Mouse (Mus musculus): ENCODE measurements around the gene Gm10490. TPM values are rescaled to one million over a fixed set of nuclear protein-coding genes. Genes with fewer than 3 reads are reported as not detected.
"Not testable (repeated sequence)": the region's sequence is repeated elsewhere in the genome, so short reads cannot be mapped to it uniquely, and the experiment has no call there.

The Gm10490 gene
- polyA plus RNA-seq, 1 experiment from 2014 or later, result not detected

DNA sequence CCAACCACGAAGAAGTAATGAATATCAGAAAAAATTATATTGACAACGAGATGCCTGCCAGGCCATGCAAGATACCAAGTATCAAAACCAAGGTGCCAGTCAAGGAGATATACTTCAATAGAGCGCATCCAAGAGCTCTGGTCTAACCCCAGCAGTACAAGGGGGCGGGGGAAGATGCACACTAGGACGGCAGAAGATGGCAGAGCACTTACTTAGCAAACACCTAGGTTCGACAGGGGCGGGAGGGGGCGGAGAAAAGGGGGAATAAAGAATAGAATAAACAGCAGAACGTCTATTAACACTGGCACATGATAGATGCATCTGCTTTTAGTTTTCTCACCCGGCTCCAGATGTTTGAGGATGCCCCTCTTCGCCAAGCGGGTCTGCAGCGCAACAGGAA is 11.1 kb upstream of the Gm10490 start:
- Histone ChIP-seq H3K9me3 (no peaks in the 10 kb centered on the region), H3K9ac (peak overlapping the region; percentile 45), H3K27me3 (replicated peaks) (no peaks in the 10 kb centered on the region), H3K4me2 (replicated peaks) (peak overlapping the region; percentile 64), H3K4me3 (peak overlapping the region; percentile 55), H3K36me3 (peaks cover 14% of the 10 kb centered on the region; the same call in 1 of the 2 replicates), H3K4me1 (peaks cover 4% of the 10 kb centered on the region; the same call in 1 of the 2 replicates), H3K27ac (no peak overlapping the region)
- ATAC-seq (ENCODE audit: low FRiP score, low read depth), result no peak
- WGBS, result 35% methylated on average over 13 of the region's 13 CpGs

DNA sequence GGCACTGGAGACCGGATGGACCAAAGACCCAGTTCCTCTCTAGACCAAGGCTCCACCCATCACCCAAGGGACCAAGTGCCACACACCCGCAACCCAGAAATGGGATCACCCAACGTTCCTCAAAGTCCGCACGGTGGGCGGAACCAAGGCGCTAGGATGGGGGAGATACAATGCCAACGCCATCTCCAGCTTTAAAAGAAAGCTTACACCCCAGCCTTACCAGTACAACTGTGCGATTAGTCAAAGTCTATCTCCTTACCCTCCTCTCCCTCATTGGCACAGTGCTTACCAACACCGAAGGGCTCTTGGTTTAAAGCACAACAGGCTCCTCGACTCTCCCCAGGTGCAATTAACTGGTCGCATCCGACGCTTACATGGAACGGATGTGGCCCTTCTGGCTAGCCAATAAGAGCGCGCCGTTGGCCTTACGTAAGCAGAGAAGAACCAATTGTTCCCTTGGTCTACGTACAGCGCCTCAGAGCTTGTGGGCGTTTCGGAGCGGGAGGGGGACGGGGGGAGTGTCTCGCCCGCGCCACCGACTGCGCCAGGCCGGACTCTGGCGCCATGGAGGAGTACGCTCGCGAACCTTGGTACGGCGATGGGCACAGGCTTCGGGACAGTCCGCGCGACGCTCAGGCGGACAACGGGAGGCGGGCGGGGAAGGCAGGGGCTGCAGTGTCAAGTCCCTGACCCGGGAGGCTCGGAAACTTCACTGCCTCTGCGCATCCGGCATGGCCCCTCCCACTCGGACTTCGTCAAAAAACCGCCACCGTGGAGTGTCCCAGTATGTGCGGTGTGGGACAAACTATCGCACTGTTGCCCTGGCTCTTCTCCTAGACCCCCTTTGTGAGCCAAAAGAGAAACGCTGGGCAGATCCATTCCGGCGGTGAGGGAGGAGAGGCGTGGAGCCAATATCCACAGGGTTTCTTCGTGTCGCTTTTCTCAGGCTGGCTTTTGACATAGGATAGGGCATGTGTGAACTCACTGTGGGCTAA is 10.2 kb upstream of the Gm10490 start, which contains the start of the genes Pqbp1 and Timm17b:
Gene Pqbp1, minus strand, starts transcription at position 390 of the 995 bp plus-strand sequence.
Gene Timm17b, plus strand, starts transcription at position 478 of the 995 bp plus-strand sequence.
- H3K4me1 ChIP-seq, result peaks cover 4% of the 10 kb centered on the region; the same call in 1 of the 2 replicates
- peaks cover 10% of the 10 kb centered on the region; the same call in 1 of the 2 replicates for H3K36me3 ChIP-seq
- peak within 1 kb of the TSS; percentile 55 for H3K4me3 ChIP-seq
- ATAC-seq (ENCODE audit: low FRiP score, low read depth), result peak; percentile 99
- peak within 1 kb of the TSS; percentile 56 for H3K9ac ChIP-seq
- H3K4me2 ChIP-seq (replicated peaks), result peak within 1 kb of the TSS; percentile 64
- H3K27me3 ChIP-seq (replicated peaks), result no peaks in the 10 kb centered on the region
- H3K27ac ChIP-seq, result peak within 1 kb of the TSS; percentile 42; the same call in 1 of the 2 replicates
- H3K9me3 ChIP-seq, result no peaks in the 10 kb centered on the region
- 15% methylated on average over 62 of the region's 62 CpGs for WGBS

DNA sequence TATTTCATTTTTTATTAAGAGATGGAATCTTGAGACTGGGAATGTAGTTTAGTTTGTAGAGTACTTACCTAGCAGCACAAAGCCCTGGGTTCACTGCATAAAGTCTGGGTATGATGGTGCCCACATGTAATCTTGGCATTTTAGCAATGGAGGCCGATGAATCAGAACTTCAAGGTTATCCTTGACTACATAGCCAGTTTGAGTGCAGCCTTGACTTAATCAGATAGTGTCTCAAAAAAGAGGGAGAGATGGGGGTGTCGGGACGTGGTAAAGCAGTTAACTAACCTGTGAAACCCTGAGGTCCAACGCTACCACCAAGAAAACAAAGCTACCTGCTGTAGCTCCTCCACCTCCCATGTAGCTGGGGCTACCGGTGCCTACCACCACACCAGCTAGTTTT is 4.9 kb upstream of the Gm10490 start:
- H3K36me3 ChIP-seq, result peaks cover 8% of the 10 kb centered on the region; the same call in 1 of the 2 replicates
- no peak overlapping the region for H3K27ac ChIP-seq
- H3K9ac ChIP-seq, result no peak overlapping the region
- H3K4me2 ChIP-seq (replicated peaks), result no peak overlapping the region
- H3K4me1 ChIP-seq, result no peaks in the 10 kb centered on the region; the same call in 1 of the 2 replicates
- no peaks in the 10 kb centered on the region for H3K27me3 ChIP-seq (replicated peaks)
- ATAC-seq (ENCODE audit: low FRiP score, low read depth), result no peak
- no peaks in the 10 kb centered on the region for H3K9me3 ChIP-seq
- no peak overlapping the region for H3K4me3 ChIP-seq
- WGBS, result 95% methylated on average over 5 of the region's 5 CpGs

DNA sequence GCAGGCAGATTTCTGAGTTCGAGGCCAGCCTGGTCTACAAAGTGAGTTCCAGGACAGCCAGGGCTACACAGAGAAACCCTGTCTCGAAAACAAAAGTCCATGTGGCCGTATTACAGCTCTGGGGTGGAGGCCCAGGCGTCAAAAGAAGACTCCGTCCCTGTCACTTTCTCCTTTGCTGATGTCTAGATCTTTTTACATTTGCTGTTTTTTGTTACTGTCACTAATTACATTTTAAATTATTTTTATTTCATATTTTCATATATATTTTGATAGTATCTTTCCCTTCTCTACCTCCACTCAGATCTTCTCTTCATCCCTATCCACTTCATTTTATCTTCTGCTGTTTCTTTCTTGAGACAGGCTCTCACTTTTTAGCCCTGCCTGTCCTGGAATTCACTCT is 1.6 kb upstream of the Gm10490 start, which contains the start of gene Gm10491:
Gene Gm10491, minus strand, starts transcription at position 101 of the 400 bp plus-strand sequence.
- Histone ChIP-seq H3K9ac (no peak within 1 kb of the TSS), H3K27ac (no peak within 1 kb of the TSS), H3K9me3 (no peaks in the 10 kb centered on the region), H3K4me2 (replicated peaks) (no peak within 1 kb of the TSS), H3K27me3 (replicated peaks) (no peaks in the 10 kb centered on the region), H3K4me3 (no peak within 1 kb of the TSS), H3K4me1 (no peaks in the 10 kb centered on the region), H3K36me3 (peaks cover 8% of the 10 kb centered on the region; the same call in 1 of the 2 replicates)
- ATAC-seq (ENCODE audit: low FRiP score, low read depth), result no peak
- WGBS, result 91% methylated on average over 5 of the region's 5 CpGs

DNA sequence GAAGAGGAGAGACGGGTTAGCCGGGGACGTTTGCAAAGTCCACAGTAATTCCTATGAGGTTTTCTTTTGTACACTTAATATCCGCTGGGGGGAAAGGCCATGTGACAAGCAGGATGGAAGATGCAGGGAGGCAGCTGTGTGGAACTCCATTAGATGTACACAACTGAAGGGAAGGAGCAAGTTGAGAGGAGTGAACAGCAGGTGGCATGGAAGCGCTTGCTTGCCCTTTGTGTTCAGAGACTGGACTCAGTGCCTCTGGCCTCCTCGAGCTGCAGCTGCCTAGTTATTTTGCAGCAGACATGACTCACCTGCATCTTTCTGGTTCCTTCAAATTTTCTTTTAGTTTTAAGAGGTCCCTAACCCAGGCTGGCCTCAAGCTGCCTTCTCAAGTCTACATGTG is 1.1 kb downstream of the Gm10490 start:
- Histone ChIP-seq H3K4me1 (no peaks in the 10 kb centered on the region), H3K4me2 (replicated peaks) (no peak overlapping the region), H3K27me3 (replicated peaks) (no peaks in the 10 kb centered on the region), H3K36me3 (peaks cover 8% of the 10 kb centered on the region; the same call in 1 of the 2 replicates), H3K9me3 (no peaks in the 10 kb centered on the region), H3K9ac (no peak overlapping the region), H3K4me3 (no peak overlapping the region), H3K27ac (no peak overlapping the region)
- WGBS, result 59% methylated on average over 6 of the region's 6 CpGs
- no peak for ATAC-seq (ENCODE audit: low FRiP score, low read depth)

DNA sequence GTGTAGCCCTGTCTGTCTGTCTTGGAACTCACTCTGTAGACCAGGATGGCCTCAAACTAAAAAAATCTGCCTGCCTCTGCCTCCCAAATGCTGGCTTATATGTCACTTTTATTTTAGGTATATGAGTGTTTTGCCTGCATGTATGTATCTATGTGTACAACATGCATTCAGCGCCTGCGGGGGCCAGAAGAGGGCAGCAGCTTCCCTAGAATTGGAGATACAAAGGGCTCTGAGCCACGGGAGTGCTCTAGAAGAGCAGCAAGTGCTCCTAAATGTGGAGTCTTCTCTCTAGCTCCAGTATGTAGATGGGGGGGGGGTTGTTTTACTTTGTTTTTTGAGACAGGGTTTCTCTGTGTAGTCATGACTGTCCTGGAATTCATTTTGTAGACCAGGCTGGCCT is 6.3 kb downstream of the Gm10490 start:
- H3K36me3 ChIP-seq; H3K27ac ChIP-seq; ATAC-seq (ENCODE audit: low FRiP score, low read depth); H3K9me3 ChIP-seq; H3K4me1 ChIP-seq; H3K4me3 ChIP-seq; H3K9ac ChIP-seq; H3K27me3 ChIP-seq (replicated peaks); H3K4me2 ChIP-seq (replicated peaks): not testable (repeated sequence)
- 41% methylated on average over 3 of the region's 3 CpGs for whole genome bisulfite sequencing

DNA sequence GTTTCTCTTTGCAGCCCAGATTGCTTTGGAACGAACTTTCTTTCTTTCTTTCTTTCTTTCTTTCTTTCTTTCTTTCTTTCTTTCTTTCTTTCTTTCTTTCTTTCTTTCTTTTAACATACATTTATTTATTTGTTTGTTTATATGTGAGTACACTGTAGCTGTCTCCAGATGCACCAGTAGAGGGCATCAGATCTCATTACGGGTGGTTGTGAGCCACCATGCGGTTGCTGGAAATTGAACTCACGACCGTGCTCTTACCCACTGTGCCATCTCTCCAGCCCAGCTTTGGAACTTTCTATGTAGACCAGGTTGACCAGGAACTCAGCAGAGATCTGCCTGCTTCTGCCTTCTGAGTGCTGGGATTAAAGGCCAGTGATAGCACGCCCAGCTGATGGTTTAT is 8.6 kb downstream of the Gm10490 start:
- H3K4me3 ChIP-seq; ATAC-seq (ENCODE audit: low FRiP score, low read depth); H3K36me3 ChIP-seq; H3K9ac ChIP-seq; H3K4me2 ChIP-seq (replicated peaks); H3K4me1 ChIP-seq; H3K27me3 ChIP-seq (replicated peaks); H3K27ac ChIP-seq; H3K9me3 ChIP-seq: not testable (repeated sequence)
- WGBS, result 73% methylated on average over 6 of the region's 6 CpGs

DNA sequence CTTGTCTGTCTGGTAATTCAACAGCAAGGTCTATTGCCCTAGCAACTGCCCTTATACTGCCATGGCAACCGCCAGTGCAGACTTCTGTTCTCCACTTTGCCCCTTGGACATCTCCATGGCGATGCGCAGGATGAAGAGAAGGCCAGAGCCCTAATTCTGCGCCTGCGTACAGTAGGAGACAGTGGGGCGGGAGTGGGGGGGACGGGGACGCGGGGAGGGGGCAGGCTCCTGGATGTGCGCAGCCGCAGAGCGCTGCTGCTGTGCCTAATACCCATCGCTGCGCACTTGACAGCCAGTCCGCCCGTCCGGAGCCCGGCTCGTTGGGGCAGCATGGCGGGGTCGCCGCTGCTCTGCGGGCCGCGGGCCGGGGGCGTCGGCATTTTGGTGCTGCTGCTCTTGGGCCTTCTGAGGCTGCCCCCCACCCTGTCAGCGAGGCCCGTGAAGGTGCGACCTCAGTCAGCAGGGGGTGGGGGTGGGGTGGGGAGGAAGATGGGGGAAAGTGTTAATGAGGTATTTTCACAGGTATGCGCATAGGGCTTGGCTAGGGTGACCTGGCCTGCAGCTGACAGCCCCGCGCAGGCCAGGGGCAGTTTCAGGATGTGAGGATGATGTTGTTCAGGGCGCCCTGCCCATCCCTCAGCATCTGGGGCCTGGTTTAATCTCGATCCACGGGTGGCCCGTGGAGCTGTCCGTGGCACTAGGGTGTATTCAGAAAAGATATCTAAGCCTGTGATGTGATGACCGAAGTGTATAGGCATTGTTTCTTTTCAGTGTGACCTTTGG is 10.4 kb downstream of the Gm10490 start, which contains the start of gene Pcsk1n:
Gene Pcsk1n, plus strand, starts transcription at position 222 of the 783 bp plus-strand sequence.
- Histone ChIP-seq H3K9me3 (no peaks in the 10 kb centered on the region), H3K36me3 (no peaks in the 10 kb centered on the region; the same call in 1 of the 2 replicates), H3K27ac (0 out of 2 replicates have a peak within 1 kb of the TSS, but pooled peaks have one; percentile 46), H3K9ac (peak within 1 kb of the TSS; percentile 58), H3K4me3 (peak within 1 kb of the TSS; percentile 40), H3K4me1 (peaks cover 6% of the 10 kb centered on the region), H3K4me2 (replicated peaks) (peak within 1 kb of the TSS; percentile 62), H3K27me3 (replicated peaks) (peaks cover 14% of the 10 kb centered on the region)
- WGBS, result 21% methylated on average over 40 of the region's 40 CpGs
- ATAC-seq (ENCODE audit: low FRiP score, low read depth), result peak; percentile 88

DNA sequence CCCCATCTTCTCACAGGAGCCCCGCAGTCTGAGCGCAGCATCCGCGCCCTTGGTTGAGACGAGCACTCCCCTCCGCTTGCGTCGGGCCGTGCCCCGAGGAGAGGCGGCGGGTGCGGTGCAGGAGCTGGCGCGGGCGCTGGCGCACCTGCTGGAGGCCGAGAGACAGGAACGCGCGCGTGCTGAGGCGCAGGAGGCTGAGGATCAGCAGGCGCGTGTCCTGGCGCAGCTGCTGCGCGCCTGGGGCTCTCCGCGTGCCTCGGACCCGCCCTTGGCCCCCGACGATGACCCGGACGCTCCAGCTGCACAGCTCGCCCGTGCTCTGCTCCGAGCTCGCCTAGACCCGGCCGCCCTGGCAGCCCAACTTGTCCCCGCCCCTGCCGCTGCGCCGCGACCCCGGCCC is 12.7 kb downstream of the Gm10490 start:
- peak overlapping the region; percentile 34 for H3K4me3 ChIP-seq
- H3K27me3 ChIP-seq (replicated peaks), result peaks cover 27% of the 10 kb centered on the region
- no peak for ATAC-seq (ENCODE audit: low FRiP score, low read depth)
- H3K4me2 ChIP-seq (replicated peaks), result peak overlapping the region; percentile 62
- H3K9me3 ChIP-seq, result no peaks in the 10 kb centered on the region
- H3K9ac ChIP-seq, result peak overlapping the region; percentile 49
- WGBS, result 14% methylated on average over 42 of the region's 48 CpGs
- no peaks in the 10 kb centered on the region; the same call in 1 of the 2 replicates for H3K36me3 ChIP-seq
- H3K4me1 ChIP-seq, result peaks cover 6% of the 10 kb centered on the region
- no peak overlapping the region for H3K27ac ChIP-seq

DNA sequence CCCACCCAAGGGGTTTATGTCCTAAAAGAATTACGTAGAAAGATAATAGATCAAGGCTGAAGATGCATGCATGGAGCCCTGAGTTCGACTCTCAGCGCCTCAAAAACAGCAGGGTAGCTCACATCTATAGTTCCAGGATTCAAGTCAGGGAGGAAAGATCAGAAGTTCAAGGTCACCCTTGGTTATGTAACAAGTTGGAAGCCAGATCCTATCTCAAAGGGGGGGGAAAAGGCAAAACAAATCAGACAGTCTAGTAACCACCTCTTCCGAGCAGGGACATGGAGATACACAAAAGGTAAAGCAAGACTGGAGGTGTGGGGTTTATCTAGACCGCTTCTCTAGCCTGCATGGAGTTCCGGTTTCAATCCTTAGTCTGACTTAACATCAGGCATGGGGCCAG is 16.9 kb downstream of the Gm10490 start:
- Histone ChIP-seq H3K4me1 (peaks cover 6% of the 10 kb centered on the region), H3K27ac (no peak overlapping the region), H3K4me3 (no peak overlapping the region), H3K4me2 (replicated peaks) (no peak overlapping the region), H3K27me3 (replicated peaks) (peaks cover 36% of the 10 kb centered on the region), H3K36me3 (peaks cover 2% of the 10 kb centered on the region), H3K9ac (no peak overlapping the region), H3K9me3 (no peaks in the 10 kb centered on the region)
- ATAC-seq (ENCODE audit: low FRiP score, low read depth), result no peak
- WGBS, result 71% methylated on average over 6 of the region's 6 CpGs

DNA sequence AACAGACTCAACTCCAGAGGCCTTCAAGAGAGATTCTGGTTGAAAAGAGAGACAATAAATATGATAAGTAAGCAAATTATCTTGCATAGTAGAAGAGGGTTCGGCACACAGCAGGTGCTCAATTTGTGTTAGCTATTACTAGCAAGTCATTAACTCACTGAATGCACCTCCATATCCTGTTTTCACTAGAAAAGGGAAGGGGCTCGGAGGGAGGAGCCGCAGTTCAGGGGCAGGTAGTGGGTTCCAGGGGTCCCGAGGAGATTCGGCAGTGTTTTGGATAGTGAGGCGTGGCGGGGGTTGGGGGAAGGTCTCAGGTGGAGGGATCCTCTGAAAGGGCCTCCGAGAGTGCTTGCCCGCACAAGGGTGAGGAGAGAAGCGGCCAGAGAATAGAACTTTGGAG is 17.8 kb downstream of the Gm10490 start:
- Histone ChIP-seq H3K36me3 (peaks cover 7% of the 10 kb centered on the region), H3K4me3 (no peak overlapping the region), H3K9ac (no peak overlapping the region), H3K27ac (no peak overlapping the region), H3K4me2 (replicated peaks) (no peak overlapping the region), H3K9me3 (no peaks in the 10 kb centered on the region), H3K4me1 (peaks cover 6% of the 10 kb centered on the region), H3K27me3 (replicated peaks) (peaks cover 33% of the 10 kb centered on the region)
- ATAC-seq (ENCODE audit: low FRiP score, low read depth), result no peak
- WGBS, result 25% methylated on average over 10 of the region's 10 CpGs

Measured in neural tube, embryonic 12.5 days (tissue).